Mouse (Mus musculus): ENCODE data around the gene Xirp2. TPM values are rescaled to one million over a fixed set of nuclear protein-coding genes. Genes with fewer than 3 reads are reported as not detected.

Gene Xirp2
- polyA plus RNA-seq (2012; rRNA removed) = 0.01 TPM in 1 of 2 replicates, not detected in the other

GRCm38 (mm10) chr2:67445780-67446179 lies at the start of gene Xirp2:
Xirp2 (plus strand) TSS chr2:67446002.

GRCm38 (mm10) chr2:67413425-67413824 lies 32.4 kb upstream of the Xirp2 start, which contains the start of gene Gm21830:
Gm21830 (plus strand) TSS chr2:67413725.

GRCm38 (mm10) chr2:67433081-67433480 lies 12.7 kb upstream of the Xirp2 start, which contains the start of gene Gm26727:
Gm26727 (minus strand) TSS chr2:67433181.

GRCm38 (mm10) chr2:67565480-67566331 lies 119.9 kb downstream of the Xirp2 start, which contains the start of gene B3galt1:
B3galt1 (plus strand) TSS chr2:67565871.

Other genes with a start within 250 kb of the Xirp2 start
- not detected in 2 replicates for gene Gm21830, start 32.3 kb upstream of the Xirp2 start, polyA plus RNA-seq (2012; rRNA removed)
- not detected in 2 replicates for gene Gm26727, start 12.8 kb upstream of the Xirp2 start, polyA plus RNA-seq (2012; rRNA removed)
- 4.6 and 5.7 TPM in 2 replicates for gene B3galt1, start 119.9 kb downstream of the Xirp2 start, polyA plus RNA-seq (2012; rRNA removed)

All from central nervous system, embryonic 11.5 days (tissue).